Mouse (Mus musculus): ENCODE measurements around the gene Pitpnm3.

The Pitpnm3 gene

DNA sequence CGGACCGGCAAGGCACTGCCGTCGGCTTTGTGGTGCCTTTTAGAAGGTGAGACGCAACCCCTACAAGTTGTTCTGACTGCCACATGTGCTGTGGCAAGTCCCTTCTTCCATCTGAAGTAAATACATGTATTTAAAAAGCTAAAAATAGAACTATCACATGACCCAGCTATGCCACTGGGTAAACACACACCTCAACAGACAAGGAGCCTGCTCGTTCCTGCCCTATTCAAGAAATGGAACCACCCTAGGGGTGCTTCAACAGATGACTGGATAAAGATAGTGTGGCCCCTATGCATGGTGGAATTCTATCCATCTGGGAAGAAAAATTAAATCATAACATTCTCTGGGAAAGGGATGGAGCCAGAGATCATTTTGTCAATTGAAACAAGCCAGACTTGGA, 112.8 kb downstream of the Pitpnm3 start:
- DNase-seq (ENCODE audit: low read depth, low spot score): no peak

- no peak for DNase-seq (ENCODE audit: low read depth, low spot score)
Measured at GRCm38 (mm10) chr11:72021015-72021414, 114.6 kb downstream of the Pitpnm3 start.

DNA sequence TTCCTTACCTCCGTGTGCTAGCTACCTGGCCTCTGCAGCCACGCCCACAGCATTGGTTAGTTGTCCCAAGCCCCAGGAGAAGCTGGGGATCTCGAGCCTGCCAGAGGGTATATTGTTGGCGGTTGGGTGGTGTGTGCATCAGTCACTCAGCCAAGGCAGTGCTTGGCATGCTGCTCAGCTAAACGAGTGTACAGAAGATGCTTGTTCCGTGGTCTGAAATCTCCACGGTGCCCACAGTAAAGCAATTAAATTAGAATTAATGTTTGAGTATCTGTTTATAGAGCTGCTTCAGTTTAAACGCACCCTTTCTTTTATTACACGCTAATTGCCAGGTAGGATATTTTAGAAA, 118.4 kb downstream of the Pitpnm3 start:
- no peak for DNase-seq (ENCODE audit: low read depth, low spot score)

GRCm38 (mm10) chr11:72016518-72017252, 118.9 kb downstream of the Pitpnm3 start:
- no peak for DNase-seq (ENCODE audit: low read depth, low spot score)

DNA sequence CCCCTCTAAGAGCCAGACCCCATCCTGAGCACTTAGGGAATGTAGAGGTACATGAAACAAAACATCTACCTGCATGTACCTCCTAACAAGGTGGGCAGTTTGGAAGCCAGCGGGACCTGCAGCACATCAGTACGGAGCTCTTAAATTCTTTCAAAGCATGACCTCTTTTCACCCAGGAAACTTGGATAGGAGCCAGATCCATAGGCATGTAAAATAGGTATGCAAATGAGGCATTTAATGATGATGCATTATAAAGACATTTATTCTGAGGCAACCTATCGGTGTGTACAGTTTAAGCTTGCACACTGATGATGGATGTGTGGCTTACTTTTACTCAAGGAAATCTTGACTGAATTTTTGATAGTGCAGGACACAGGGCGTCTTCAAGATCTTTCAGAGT, 120.9 kb downstream of the Pitpnm3 start:
- no peak for DNase-seq (ENCODE audit: low read depth, low spot score)

DNA sequence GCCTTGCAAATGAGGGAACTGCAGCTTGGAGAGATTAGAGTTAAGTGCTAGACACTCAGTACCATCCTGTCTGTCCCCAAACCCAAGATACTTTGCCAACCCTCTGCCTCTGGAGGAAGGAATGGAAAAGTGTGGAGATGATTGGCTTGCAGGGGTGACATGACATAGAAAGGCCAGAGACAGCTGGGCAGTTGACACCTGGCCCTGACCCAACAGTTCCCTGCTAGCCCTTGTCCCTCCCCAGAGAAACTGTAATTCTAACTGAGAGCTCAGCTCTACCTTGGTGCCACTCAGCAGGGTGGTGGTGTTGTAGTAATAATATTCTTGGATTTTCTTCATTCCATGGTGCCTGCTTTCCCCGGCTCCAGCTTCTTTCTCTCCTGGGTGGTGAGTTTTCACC, 123.6 kb downstream of the Pitpnm3 start:
- no peak for DNase-seq (ENCODE audit: low read depth, low spot score)

GRCm38 (mm10) chr11:72010940-72011722, 124.4 kb downstream of the Pitpnm3 start:
- DNase-seq (ENCODE audit: low read depth, low spot score): no peak

DNA sequence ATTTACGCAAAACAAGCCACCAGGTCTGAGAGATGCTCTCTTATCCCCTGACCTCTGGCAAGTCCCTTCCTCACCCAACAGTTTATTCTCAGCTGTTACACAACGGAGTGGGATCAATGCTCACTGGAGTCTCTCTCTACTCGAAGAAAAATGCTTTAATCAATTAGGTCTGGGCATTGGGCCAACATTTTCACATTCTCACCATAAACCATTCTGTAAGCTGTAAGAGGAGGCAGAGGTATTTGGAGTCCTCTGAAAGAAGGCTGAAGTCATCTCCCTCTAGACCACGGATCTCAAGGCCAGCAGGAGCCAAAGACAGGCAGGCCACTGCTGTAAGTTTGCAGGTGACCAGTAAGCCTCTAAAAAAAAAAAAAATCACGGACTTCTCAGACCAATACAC, 125.2 kb downstream of the Pitpnm3 start:
- DNase-seq (ENCODE audit: low read depth, low spot score): no peak

- no peak for DNase-seq (ENCODE audit: low read depth, low spot score)
Measured at GRCm38 (mm10) chr11:72005547-72005946, 130.0 kb downstream of the Pitpnm3 start.

DNA sequence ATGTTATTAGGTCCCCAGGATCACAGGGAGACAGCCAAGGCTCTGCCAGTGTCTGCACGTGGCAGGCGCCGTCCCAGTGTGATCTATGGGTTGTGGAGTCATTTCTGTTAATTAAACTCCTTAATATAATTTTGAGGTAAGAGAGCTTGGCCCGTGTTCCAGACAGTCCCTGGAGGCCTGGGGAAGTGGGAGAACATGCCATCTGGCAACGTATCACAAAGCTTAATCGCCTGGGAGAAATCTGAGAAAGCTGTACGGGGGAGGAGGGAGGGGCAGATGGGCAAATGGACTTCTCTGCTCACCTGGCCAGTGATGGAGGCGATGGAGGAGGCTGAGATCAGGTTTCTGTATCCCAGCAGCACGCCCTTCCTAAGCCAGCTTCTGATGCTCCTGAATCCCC, 132.4 kb downstream of the Pitpnm3 start:
- no peak for DNase-seq (ENCODE audit: low read depth, low spot score)

- no peak for DNase-seq (ENCODE audit: low read depth, low spot score)
Measured at GRCm38 (mm10) chr11:72002138-72002853, 133.3 kb downstream of the Pitpnm3 start.

DNA sequence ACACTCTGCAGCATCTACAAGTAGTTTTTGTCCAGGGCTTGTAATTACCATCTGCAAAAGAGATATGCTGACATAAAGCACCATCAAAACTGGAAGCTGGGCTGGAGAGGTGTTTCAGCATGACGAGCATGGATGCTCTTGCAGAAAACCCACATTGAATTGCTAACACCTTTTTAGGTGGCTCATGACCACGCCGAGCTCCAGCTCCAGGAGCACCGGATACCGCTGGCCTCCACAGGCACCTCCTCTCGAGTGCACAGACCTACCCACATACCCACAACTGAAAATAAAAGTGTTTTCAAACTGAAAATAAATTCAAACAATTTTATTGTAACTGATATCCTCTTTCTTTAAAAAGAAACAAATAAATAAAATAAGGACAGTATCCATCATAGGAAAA, 135.4 kb downstream of the Pitpnm3 start:
- no peak for DNase-seq (ENCODE audit: low read depth, low spot score)
